8 mouse cellular contexts compared by ENCODE assay signal in genomic region chr6:73221189-73221957, GRCm38 (mm10). TPM values are rescaled to one million over a fixed set of nuclear protein-coding genes. Genes with fewer than 3 reads are reported as not detected.
DNase-seq lines count a peak whose midpoint lies in the region; ATAC-seq and TF ChIP-seq lines count a peak whose summit lies in the region.

TSS of gene Dnah6 (minus strand) at chr6:73221651.

- peak within 1 kb of the TSS; percentile 71 for H3K4me2 ChIP-seq in lung, embryonic 14.5 days

- H3K36me3 ChIP-seq in ES-E14 (ENCODE audit: control insufficient read depth, insufficient read depth, low read length, poor library complexity, severe bottlenecking), result no peaks in the 10 kb centered on the region
- no peaks in the 10 kb centered on the region for H3K36me3 ChIP-seq in lung, embryonic 14.5 days (ENCODE audit: insufficient read depth)

- peak; percentile 92 for DNase-seq in ES-E14 (ENCODE audit: low read depth, low spot score)
- DNase-seq in cerebellum, adult 18-20 months, result peak; percentile 84 to 93
- DNase-seq in forelimb bud, embryonic 11.5 days (ENCODE audit: low read depth, low spot score), result peak; percentile 93
- DNase-seq in layer of hippocampus, adult 8-10 months (ENCODE audit: low spot score in 2 of 2), result peak; percentile 90 to 93
- DNase-seq in lung, embryonic 14.5 days, result peak; percentile 96
- DNase-seq in testis, postnatal 14 days (ENCODE audit: low spot score), result peak; percentile 90

- ATAC-seq in hematopoietic stem cell, adult 5-6 weeks (replicated peaks in 1 of 2; ENCODE audit: insufficient read depth in 1 of 2, low FRiP score in 2 of 2, low TSS enrichment in 1 of 2, low read depth in 1 of 2, poor library complexity in 2 of 2, severe bottlenecking in 2 of 2), result peak; percentile 98 to 99
- peak; percentile 97 for ATAC-seq in lung, embryonic 14.5 days (ENCODE audit: insufficient read depth)
- ATAC-seq in neutrophil, adult 5-6 weeks (ENCODE audit: extremely low read depth, insufficient number of reproducible peaks, low FRiP score, poor library complexity, severe bottlenecking), result peak; percentile 92

- no peaks in the 10 kb centered on the region for H3K27me3 ChIP-seq in lung, embryonic 14.5 days (ENCODE audit: insufficient read depth, low read length)

- H3K9ac ChIP-seq in ES-E14 (ENCODE audit: insufficient read depth, low read depth, low read length, poor library complexity, severe bottlenecking), result peak within 1 kb of the TSS; percentile 52
- H3K9ac ChIP-seq in lung, embryonic 14.5 days, result peak within 1 kb of the TSS; percentile 40

- H3K9me3 ChIP-seq in ES-E14 (ENCODE audit: control insufficient read depth, insufficient read depth, low read depth, low read length), result no peaks in the 10 kb centered on the region
- H3K9me3 ChIP-seq in lung, embryonic 14.5 days (ENCODE audit: low read depth, low read length), result no peaks in the 10 kb centered on the region

- in situ Hi-C loops in ES-E14 (cut with MboI; ENCODE audit: low sequenced_read_pairs in 2 of 2, unreplicated experiment in 2 of 2), result no loop called here

- WGBS in lung, embryonic 14.5 days, result 29% methylated on average over 25 of the region's 25 CpGs

- TF ChIP-seq CTCF in lung, embryonic 14.5 days (IDR thresholded peaks at IDR 0.05; ENCODE audit: low read depth), result no peak

- H3K4me3 ChIP-seq in ES-E14 (ENCODE audit: insufficient read depth in 1 of 2, low read depth in 1 of 2, low read length in 2 of 2, poor library complexity in 1 of 2, severe bottlenecking in 1 of 2), result peak within 1 kb of the TSS; percentile 45 to 81
- peak within 1 kb of the TSS; percentile 34 for H3K4me3 ChIP-seq in lung, embryonic 14.5 days (ENCODE audit: low read depth, low read length)

- peak within 1 kb of the TSS; percentile 22; the same call in 1 of the 2 replicates for H3K27ac ChIP-seq in ES-E14 (ENCODE audit: insufficient read depth, low read depth, low read length, poor library complexity, severe bottlenecking)
- peak within 1 kb of the TSS; percentile 89 for H3K27ac ChIP-seq in lung, embryonic 14.5 days (ENCODE audit: low read depth)

- peaks cover 0 to 3% of the 10 kb centered on the region in 2 experiments; a peak in 2 of 4 replicates for H3K4me1 ChIP-seq in ES-E14 (ENCODE audit: control insufficient read depth in 2 of 2, insufficient read depth in 2 of 2, low read length in 2 of 2, poor library complexity in 1 of 2)
- H3K4me1 ChIP-seq in lung, embryonic 14.5 days (ENCODE audit: insufficient read depth), result peaks cover 7% of the 10 kb centered on the region; the same call in 1 of the 2 replicates

TF ChIP-seq in ES-E14, 5 proteins besides CTCF, POLR2A, EP300 and RAD21:
- TF ChIP-seq ZC3H11A (IDR thresholded peaks at IDR 0.05; ENCODE audit: borderline replicate concordance, low read depth, low read length) (no peak), CHD2 (IDR thresholded peaks at IDR 0.05; ENCODE audit: low read depth, low read length) (peak; percentile 95)

RNA-seq across cellular contexts. Expression of gene Dnah6, which starts in this region (rescaled TPM):
- 0.53 and 0.54 TPM in 2 replicates for total RNA-seq in ES-E14 (2012; rRNA removed)
- under 0.01 and 0.19 TPM in 2 replicates for total RNA-seq in hematopoietic stem cell, adult 5-6 weeks (2017)
- 1 to 10 TPM in 2 of 4 experiments, under 1 TPM in 2; 0.83 to 1.5 (median 1.1) TPM for total RNA-seq in layer of hippocampus, adult 8-10 months (2022)
- 0.14 and 0.24 TPM in 2 replicates for polyA plus RNA-seq in lung, embryonic 14.5 days (2014; fragmentation: Nextera tagmentation; extraction: Ambion mirVana)
- total RNA-seq in neutrophil, adult 5-6 weeks (2017), result under 0.01 and 0.12 TPM in 2 replicates

Comparison
In these comparisons a context has a peak if more than half of its experiments do, and no peak if none do; other contexts are left out.
1. Peak in every context shown above with its lines: DNase-seq, ATAC-seq, H3K4me3 ChIP-seq and H3K27ac ChIP-seq.
2. Peak in DNase-seq, H3K4me3 ChIP-seq, H3K27ac ChIP-seq and H3K9ac ChIP-seq in ES-E14; RNA of the gene not detected or under 1 TPM.
3. Peak in ATAC-seq in hematopoietic stem cell, adult 5-6 weeks; RNA of the gene not detected or under 1 TPM.
4. Peak in DNase-seq, ATAC-seq, H3K4me3 ChIP-seq, H3K27ac ChIP-seq, H3K9ac ChIP-seq and H3K4me2 ChIP-seq in lung, embryonic 14.5 days; RNA of the gene not detected or under 1 TPM.
5. Peak in ATAC-seq in neutrophil, adult 5-6 weeks; RNA of the gene not detected or under 1 TPM.